Mouse (Mus musculus) hindbrain, embryonic 10.5 days (tissue): ENCODE measurements around the gene Terf2. TPM values are rescaled to one million over a fixed set of nuclear protein-coding genes. Genes with fewer than 3 reads are reported as not detected.
A peak's percentile ranks its signal among the peaks of the same experiment; 100 is the strongest.
"Not testable (repeated sequence)": the region's sequence is repeated elsewhere in the genome, so short reads cannot be mapped to it uniquely, and the experiment has no call there.

Experiments used
- DNase-seq: peaks from one replicate; pipeline ENCODE4 v3.0.0-alpha.2; 2017; ENCODE audit warnings: low spot score
- H3K27ac ChIP-seq: fragments of 300-500 bp; sonication (generic); 2 replicates; pipeline ENCODE4 v1.5.1; 2016; ENCODE audit warnings: mild to moderate bottlenecking, moderate library complexity
- H3K27me3 ChIP-seq: fragments of 300-500 bp; sonication (generic); 2 replicates; pipeline ENCODE4 v1.6.1; 2016; ENCODE audit warnings: mild to moderate bottlenecking; ENCODE audit not compliant: poor library complexity, insufficient read depth, severe bottlenecking
- H3K36me3 ChIP-seq: fragments of 300-500 bp; sonication (generic); 2 replicates; pipeline ENCODE4 v1.6.1; 2016; ENCODE audit warnings: mild to moderate bottlenecking, moderate library complexity
- H3K4me1 ChIP-seq: fragments of 300-500 bp; sonication (generic); replicated peaks from 2 replicates; pipeline ENCODE4 v1.6.1; 2016; ENCODE audit warnings: mild to moderate bottlenecking
- H3K4me3 ChIP-seq: fragments of 300-500 bp; sonication (generic); 2 replicates; pipeline ENCODE4 v1.5.1; 2016; ENCODE audit warnings: mild to moderate bottlenecking, moderate library complexity
- H3K9me3 ChIP-seq: fragments of 300-500 bp; sonication (generic); 2 replicates; pipeline ENCODE4 v1.6.1; 2016; ENCODE audit warnings: mild to moderate bottlenecking, moderate library complexity
- WGBS: fragments of 180-500 bp; shearing (Covaris S2); methylation state at CpG from one replicate; pipeline ENCODE4 v1.1.7; 2016; 5-methylcytosine and 5-hydroxymethylcytosine counted together
- polyA plus RNA-seq: library from polyadenylated mRNA; unstranded; fragments of >200 nt; fragmentation: Nextera tagmentation; extraction: Ambion mirVana; gene quantifications from 2 replicates; pipeline ENCODE4 v1.2.1, GENCODE M21; 2016

Terf2 gene
- polyA plus RNA-seq, 1 experiment from 2014 or later, result 18.5 TPM

DNA sequence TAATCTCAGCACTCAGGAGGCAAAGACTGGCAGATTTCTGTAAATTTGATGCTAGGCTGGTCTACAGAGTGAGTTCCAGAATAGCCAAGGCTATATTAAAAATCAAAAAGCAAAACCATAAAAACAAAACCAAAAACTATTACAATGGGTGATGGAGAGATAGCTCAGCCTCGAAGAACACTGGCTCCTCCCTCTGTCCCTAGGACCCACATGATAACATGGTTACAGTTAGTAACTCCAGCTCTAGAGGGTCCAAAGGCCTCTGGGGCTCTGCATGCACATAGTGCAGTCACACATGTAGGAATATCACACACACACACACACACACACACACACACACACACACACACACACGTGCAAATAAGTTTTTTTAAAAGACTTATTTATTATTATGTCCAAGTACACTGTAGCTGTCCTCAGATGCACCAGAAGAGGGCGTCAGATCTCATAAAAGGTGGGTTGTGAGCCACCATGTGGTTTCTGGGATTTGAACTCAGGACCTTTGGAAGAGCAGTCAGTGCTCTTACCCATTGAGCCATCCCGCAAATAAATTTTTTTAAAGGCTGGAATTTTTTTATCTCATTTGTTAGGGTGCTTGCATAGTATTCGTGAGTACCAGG is 13.6 kb upstream of the Terf2 start:
- no peak overlapping the region for H3K4me3 ChIP-seq
- DNase-seq, result no peak
- peaks cover 28% of the 10 kb centered on the region for H3K4me1 ChIP-seq
- 91% methylated on average over 5 of the region's 5 CpGs for whole genome bisulfite sequencing
- no peaks in the 10 kb centered on the region for H3K36me3 ChIP-seq
- no peaks in the 10 kb centered on the region for H3K27me3 ChIP-seq
- H3K9me3 ChIP-seq, result no peaks in the 10 kb centered on the region
- H3K27ac ChIP-seq, result no peak overlapping the region

DNA sequence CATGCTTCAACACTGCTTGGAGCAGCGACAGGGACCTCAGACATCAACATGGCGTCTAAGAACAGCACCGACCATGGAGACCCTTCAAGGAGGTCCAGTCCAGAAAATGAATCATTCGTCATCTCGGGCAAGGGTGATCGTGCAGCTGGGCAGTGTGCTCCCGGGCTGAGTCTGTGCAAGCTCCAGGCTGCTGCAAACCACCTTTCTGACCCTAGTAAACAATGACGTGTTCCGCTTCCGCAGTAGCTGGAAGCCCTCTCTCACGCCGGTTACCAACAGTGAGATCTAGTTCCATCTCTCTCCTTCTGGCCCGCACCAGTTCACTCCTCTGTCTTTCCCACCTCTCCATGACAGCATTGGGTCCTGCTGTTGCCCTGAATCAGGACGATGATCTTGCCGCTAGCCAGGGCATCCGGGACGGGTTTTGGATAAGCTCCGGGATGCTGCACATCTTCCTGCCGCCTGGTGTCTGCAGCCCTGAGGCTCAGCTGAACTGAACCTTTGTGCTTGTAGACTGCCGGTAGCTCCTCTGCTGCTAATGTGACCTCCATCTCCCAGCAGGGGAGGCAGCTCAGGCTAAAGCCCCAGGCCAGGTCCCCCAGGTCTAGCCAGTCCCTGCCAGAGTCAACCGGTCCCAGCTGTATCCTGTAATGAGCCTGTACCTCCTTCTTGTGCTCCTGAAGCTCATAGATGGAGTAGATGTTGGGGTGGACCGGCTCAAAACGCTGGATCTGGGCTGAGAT is 12.8 kb upstream of the Terf2 start:
- no peaks in the 10 kb centered on the region for H3K36me3 ChIP-seq
- H3K4me1 ChIP-seq, result peaks cover 20% of the 10 kb centered on the region
- no peaks in the 10 kb centered on the region for H3K27me3 ChIP-seq
- no peaks in the 10 kb centered on the region for H3K9me3 ChIP-seq
- no peak overlapping the region for H3K4me3 ChIP-seq
- WGBS, result 71% methylated on average over 23 of the region's 23 CpGs
- no peak for DNase-seq
- peak overlapping the region; percentile 13; the same call in 1 of the 2 replicates for H3K27ac ChIP-seq

DNA sequence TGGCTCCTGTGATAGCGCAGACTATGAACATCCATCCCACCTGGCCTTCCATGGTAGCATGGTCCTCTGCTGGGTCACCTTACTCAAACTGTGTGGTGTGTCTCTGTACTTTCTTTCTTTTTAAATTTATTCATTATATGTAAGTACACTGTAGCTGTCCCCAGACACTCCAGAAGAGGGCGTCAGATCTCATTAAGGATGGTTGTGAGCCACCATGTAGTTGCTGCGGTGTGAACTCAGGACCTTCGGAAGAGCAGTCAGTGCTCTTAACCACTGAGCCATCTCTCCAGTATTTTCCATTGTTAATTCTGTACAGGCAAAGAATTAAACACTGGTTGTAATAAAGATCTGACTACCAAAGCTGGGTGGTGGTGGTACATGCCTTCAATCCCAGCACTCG is 11.7 kb upstream of the Terf2 start:
- WGBS, result 91% methylated on average over 5 of the region's 5 CpGs
- H3K4me1 ChIP-seq, result peaks cover 11% of the 10 kb centered on the region; the same call in 1 of the 2 replicates
- not testable (repeated sequence) for H3K4me3 ChIP-seq

DNA sequence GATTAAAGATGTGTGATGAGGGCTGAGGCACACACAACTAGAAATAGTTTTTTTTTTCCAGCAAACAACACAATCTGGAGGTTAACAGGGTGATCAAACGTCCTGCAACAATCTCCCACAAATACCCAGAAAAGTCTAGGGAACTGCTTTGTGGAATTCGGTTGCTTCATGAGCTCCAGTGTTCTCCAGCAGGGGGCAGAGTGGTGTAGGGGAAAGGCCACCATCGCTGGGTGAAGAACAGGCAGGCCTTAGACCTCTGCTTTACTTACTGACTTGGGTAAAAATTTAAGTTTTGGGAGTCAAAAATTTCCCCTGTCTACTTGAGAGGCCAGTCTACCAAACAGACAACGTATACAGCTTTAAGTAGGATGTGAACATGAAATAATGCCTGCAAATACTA is 8.2 kb upstream of the Terf2 start:
- Histone ChIP-seq H3K4me1 (peaks cover 7% of the 10 kb centered on the region; the same call in 1 of the 2 replicates), H3K27ac (no peak overlapping the region)
- WGBS, result 11% methylated on average over 4 of the region's 4 CpGs

More for the DNA sequence above, 11.7 kb upstream of the Terf2 start:
- not testable (repeated sequence) for H3K27ac ChIP-seq, H3K36me3 ChIP-seq, DNase-seq, H3K9me3 ChIP-seq, H3K27me3 ChIP-seq

DNA sequence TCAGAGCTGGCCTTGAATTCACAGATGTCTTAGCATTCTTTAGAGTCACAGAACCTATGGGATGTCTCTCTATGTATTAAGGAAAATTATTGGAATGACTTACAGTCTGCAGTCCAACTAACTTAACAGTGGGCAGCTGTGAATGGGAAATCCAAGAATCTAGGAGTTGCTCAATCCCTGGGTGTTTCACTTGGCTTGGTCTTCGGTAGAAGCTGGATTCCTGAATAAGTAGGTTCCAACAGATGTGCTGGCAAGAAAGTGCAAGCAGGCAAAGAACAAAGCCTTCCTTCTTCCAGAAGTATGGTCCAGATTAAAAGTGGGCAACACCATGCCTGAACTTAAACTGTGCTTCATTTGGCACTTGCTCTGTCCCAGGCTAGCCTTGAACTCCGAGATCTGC is 4.3 kb upstream of the Terf2 start:
- Histone ChIP-seq H3K9me3 (no peaks in the 10 kb centered on the region), H3K27me3 (no peaks in the 10 kb centered on the region), H3K4me1 (peaks cover 3% of the 10 kb centered on the region; the same call in 1 of the 2 replicates), H3K4me3 (no peak overlapping the region), H3K36me3 (no peaks in the 10 kb centered on the region), H3K27ac (no peak overlapping the region)
- 88% methylated on average over 2 of the region's 2 CpGs for WGBS
- no peak for DNase-seq

More for the DNA sequence above, 8.2 kb upstream of the Terf2 start:
- Histone ChIP-seq H3K27me3 (no peaks in the 10 kb centered on the region), H3K36me3 (no peaks in the 10 kb centered on the region), H3K4me3 (no peak overlapping the region), H3K9me3 (no peaks in the 10 kb centered on the region)
- peak; percentile 76 for DNase-seq

DNA sequence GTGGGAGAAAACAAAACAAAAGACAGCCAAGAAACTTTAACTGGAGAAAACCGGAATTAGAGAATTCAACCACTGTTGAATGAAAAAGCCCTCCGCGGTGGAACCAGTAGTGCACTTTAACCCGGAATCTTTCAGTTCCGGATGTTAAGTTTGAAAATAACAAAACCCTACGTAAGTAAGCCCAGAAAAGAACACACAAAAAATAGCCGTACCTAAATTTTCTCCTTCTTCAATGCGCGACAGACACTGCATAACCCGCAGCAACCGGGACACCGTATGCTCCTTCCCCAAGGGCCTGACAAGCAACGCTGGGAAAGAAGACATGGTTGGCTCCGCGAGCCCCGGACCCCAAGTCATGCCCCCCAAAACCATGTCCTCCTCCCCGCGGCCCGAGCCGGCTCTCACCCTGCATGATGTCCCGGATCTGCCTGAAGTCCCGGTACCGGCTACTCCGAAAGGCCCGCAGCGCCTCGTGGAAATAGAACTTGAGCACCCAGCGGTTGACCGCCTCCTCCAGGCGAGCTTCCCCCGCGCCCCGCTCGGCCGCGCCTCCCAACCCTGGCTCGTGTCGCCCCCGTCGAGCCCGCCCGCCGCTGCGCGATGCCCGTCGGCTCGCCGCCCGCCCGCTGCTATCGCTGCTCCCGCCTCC is 506 bp downstream of the Terf2 start:
- 1% methylated on average over 53 of the region's 53 CpGs for WGBS
- DNase-seq, result no peak

DNA sequence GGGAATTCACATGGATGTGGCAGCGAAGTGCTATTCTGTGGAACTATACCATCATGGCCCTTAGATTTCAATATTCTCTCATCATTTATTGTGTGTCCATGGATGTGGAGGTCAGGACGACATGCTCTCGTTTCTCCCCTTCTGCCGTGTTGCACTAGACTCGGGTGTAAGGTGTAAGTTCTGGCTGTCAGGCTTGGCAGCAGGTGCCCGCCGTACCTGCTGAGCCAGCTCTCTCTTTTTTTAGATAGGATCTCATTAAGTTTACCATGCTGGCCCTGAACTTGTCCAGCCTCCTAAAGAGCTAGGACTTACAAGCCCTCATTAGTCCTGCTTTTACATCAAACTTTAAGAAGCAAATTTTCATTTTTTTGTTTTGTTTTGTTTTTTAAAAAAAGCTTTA is 5.8 kb downstream of the Terf2 start:
- H3K36me3 ChIP-seq, result peaks cover 88% of the 10 kb centered on the region
- no peak for DNase-seq

More for the DNA sequence above, 506 bp downstream of the Terf2 start:
- Histone ChIP-seq H3K9me3 (no peaks in the 10 kb centered on the region), H3K36me3 (peaks cover 37% of the 10 kb centered on the region), H3K27ac (peak overlapping the region; percentile 97), H3K27me3 (no peaks in the 10 kb centered on the region), H3K4me1 (peaks cover 22% of the 10 kb centered on the region), H3K4me3 (peak overlapping the region; percentile 86)

DNA sequence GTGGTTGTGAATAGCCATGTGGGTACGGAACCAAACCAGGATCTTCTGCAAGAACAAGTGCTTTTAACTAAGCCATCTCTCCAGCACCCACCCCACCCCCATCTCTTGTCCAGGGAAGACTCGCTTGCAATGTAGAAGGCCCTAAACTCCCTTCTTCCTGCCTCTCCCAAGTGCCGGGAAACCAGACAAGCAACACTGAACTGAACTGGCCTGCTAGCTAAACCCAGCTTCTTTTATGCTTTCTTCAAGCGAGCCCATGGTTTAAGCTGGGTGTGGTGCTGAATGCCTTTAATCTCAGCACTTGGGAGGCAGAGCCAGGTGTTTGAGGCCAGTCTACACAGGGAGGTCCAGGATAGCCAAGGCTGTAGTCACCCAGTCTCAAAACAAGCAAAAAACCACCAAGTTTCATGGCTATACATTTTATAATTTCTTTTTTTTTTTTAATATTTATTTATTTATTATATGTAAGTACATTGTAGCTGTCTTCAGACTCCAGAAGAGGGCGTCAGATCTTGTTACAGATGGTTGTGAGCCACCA is 7.8 kb downstream of the Terf2 start:
- Histone ChIP-seq H3K4me3 (no peak overlapping the region), H3K4me1 (no peaks in the 10 kb centered on the region), H3K27me3 (no peaks in the 10 kb centered on the region), H3K27ac (no peak overlapping the region), H3K36me3 (peaks cover 96% of the 10 kb centered on the region), H3K9me3 (peaks cover 4% of the 10 kb centered on the region; the same call in 1 of the 2 replicates)
- 94% methylated on average over 5 of the region's 5 CpGs for WGBS
- DNase-seq, result no peak

More for the DNA sequence above, 5.8 kb downstream of the Terf2 start:
- H3K4me3 ChIP-seq, result no peak overlapping the region
- no peak overlapping the region for H3K27ac ChIP-seq
- peaks cover 4% of the 10 kb centered on the region; the same call in 1 of the 2 replicates for H3K9me3 ChIP-seq
- 94% methylated on average over 7 of the region's 7 CpGs for WGBS
- H3K27me3 ChIP-seq, result no peaks in the 10 kb centered on the region
- peaks cover 18% of the 10 kb centered on the region for H3K4me1 ChIP-seq

DNA sequence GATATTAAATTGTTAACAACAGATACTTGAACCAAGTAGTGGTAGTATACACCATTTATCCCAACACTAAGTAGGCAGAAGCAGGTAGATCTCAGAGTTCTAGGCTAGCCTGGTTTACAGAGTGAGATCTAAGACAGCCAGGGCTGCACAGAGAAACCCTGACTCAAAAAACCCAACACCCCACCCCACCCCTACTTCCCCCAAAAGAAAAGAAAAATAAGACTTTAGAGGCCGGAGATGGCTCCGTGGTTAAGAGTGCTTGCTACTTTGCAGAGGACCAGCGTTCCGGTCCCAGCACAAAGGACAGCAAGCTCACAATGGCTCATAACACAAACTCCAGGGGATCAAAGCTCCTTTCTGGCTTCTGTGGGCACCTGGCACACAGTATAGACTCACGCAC is 10.3 kb downstream of the Terf2 start:
- H3K27me3 ChIP-seq, result no peaks in the 10 kb centered on the region
- no peaks in the 10 kb centered on the region for H3K4me1 ChIP-seq
- no peak for DNase-seq
- H3K27ac ChIP-seq, result no peak overlapping the region
- H3K9me3 ChIP-seq, result peaks cover 4% of the 10 kb centered on the region; the same call in 1 of the 2 replicates
- 97% methylated on average over 5 of the region's 5 CpGs for WGBS
- H3K36me3 ChIP-seq, result peaks cover 97% of the 10 kb centered on the region
- no peak overlapping the region for H3K4me3 ChIP-seq

DNA sequence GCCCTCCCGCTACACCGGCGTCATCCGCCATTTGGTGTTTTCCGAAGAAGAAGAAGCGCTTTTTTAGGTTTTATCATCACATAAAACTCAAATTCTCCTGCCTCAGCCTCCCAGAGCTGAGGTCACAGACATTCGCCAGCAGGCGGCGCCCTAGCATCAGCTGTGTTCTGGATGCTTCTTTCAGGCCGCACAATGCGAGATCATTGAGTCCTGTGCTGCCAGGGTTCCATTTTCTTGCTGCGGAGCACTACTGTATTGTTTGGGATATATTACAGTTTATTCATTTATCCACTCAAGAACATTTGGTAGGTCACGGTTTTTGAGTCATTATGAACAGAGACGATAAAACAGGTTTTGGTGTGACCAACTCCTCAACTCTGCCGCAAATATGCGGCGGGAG is 11.0 kb downstream of the Terf2 start:
- DNase-seq, result no peak
- Histone ChIP-seq H3K9me3 (peaks cover 4% of the 10 kb centered on the region; the same call in 1 of the 2 replicates), H3K4me3 (no peak overlapping the region), H3K27ac (no peak overlapping the region), H3K36me3 (peaks cover 97% of the 10 kb centered on the region), H3K4me1 (no peaks in the 10 kb centered on the region), H3K27me3 (no peaks in the 10 kb centered on the region)
- 96% methylated on average over 17 of the region's 17 CpGs for WGBS

DNA sequence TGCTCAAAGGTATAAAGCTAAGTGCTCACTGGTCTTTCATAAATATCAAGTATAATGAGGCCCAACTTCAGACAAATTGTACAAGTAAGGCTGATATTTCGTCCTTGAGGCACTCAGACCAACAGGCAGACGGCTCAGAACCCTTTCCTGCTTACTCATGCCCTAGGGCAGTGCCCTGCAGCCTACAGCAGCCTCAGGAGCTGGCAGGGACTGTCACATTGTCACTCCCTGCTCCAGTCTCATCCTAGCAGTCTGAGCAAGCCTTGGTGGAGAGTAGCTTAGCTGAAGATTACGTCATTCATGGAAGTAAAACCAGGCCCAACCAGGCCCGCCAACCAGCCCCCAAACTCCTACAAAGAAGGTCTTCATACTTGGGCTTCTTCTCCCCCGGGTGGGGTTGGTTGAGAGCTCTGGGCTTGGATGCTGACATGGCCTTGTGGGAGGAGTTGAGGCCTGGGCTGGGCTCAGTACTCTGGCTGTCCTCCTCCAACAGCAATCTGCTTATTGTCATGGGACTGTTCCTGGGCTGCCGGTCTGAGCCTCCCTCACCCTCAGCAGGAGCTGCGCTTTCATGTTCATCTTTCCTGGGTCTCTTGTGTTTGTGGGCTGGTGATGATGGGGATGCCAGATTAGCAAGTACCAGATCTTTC is 20.0 kb downstream of the Terf2 start:
- Histone ChIP-seq H3K9me3 (no peaks in the 10 kb centered on the region), H3K4me3 (no peak overlapping the region), H3K36me3 (peaks cover 99% of the 10 kb centered on the region), H3K27me3 (no peaks in the 10 kb centered on the region), H3K27ac (no peak overlapping the region), H3K4me1 (no peaks in the 10 kb centered on the region)
- 94% methylated on average over 7 of the region's 7 CpGs for WGBS
- DNase-seq, result no peak

DNA sequence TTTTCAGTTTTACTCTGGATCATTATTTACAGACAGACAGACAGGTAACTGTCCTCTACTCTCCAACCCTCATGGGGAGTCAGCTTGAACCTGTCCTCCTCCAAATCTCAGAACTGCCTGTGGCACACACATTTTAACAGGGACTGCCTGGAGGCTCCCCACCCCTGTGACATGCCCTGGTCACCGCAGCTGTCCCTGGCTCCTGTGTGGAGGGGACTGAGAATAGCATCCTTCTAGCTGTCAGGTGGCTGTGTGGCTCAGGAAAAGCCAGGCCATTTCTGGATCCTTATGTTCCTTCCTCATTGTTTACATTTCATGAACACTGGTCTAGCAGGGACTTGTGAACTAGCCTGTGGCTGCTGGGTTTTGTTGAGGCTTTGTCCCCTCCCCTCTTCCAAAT is 22.2 kb downstream of the Terf2 start:
- no peaks in the 10 kb centered on the region for H3K27me3 ChIP-seq
- H3K4me1 ChIP-seq, result no peaks in the 10 kb centered on the region
- WGBS, result 88% methylated on average over 1 of the region's 1 CpGs
- no peak for DNase-seq
- no peaks in the 10 kb centered on the region for H3K9me3 ChIP-seq
- no peak overlapping the region for H3K27ac ChIP-seq
- H3K36me3 ChIP-seq, result peaks cover 98% of the 10 kb centered on the region
- no peak overlapping the region for H3K4me3 ChIP-seq
